Mouse (Mus musculus) G1E (cell line): Measurements from ENCODE around the gene Gphn.

Experiments
- CTCF ChIP-seq: IDR thresholded peaks from 2 replicates; pipeline ENCODE4 v1.5.1; 2012; ENCODE audit warnings: low read depth, low read length, inconsistent platforms, mixed read lengths
- GATA2 ChIP-seq: IDR thresholded peaks from 2 replicates; pipeline ENCODE4 v1.6.1; 2012; ENCODE audit warnings: low read depth, low read length, inconsistent platforms, borderline replicate concordance
- TAL1 ChIP-seq: conservative IDR thresholded peaks from 2 replicates; pipeline ENCODE4 v1.6.1; 2012; ENCODE audit warnings: low read depth, low read length, inconsistent platforms, mixed read lengths

GRCm38 (mm10) chr12:78678101-78678806, 452.1 kb downstream of the Gphn start:
- TF ChIP-seq CTCF (no peak), GATA2 (no peak), TAL1 (0 out of 2 replicates have a peak, but pooled peaks have one; percentile 17)
